Mouse (Mus musculus): ENCODE data around the gene Utp20.
A peak's percentile ranks its signal among the peaks of the same experiment; 100 is the strongest.
"Not testable (repeated sequence)": the region's sequence is repeated elsewhere in the genome, so short reads cannot be mapped to it uniquely, and the experiment has no call there.

Utp20 gene

GRCm38 (mm10) chr10:88783941-88784340 lies 42.7 kb downstream of the Utp20 start:
- no peak for DNase-seq (ENCODE audit: low spot score in 2 of 2)

- not testable (repeated sequence) for DNase-seq (ENCODE audit: low spot score in 2 of 2)
Observed at GRCm38 (mm10) chr10:88783135-88783534, 43.5 kb downstream of the Utp20 start.

GRCm38 (mm10) chr10:88780716-88781115 lies 45.9 kb downstream of the Utp20 start:
- no peak for DNase-seq (ENCODE audit: low spot score in 2 of 2)

GRCm38 (mm10) chr10:88776206-88776605 lies 50.4 kb downstream of the Utp20 start:
- DNase-seq (ENCODE audit: low spot score in 2 of 2) = no peak

GRCm38 (mm10) chr10:88772965-88773364 lies 53.6 kb downstream of the Utp20 start:
- DNase-seq (ENCODE audit: low spot score in 2 of 2) = not testable (repeated sequence)

- DNase-seq (ENCODE audit: low spot score in 2 of 2) = no peak
Observed at GRCm38 (mm10) chr10:88769676-88770075, 56.9 kb downstream of the Utp20 start.

- DNase-seq (ENCODE audit: low spot score in 2 of 2) = no peak
Observed at GRCm38 (mm10) chr10:88768961-88769360, 57.6 kb downstream of the Utp20 start.

- DNase-seq (ENCODE audit: low spot score in 2 of 2) = no peak
Observed at GRCm38 (mm10) chr10:88765431-88766142, 61.0 kb downstream of the Utp20 start.

- no peak for DNase-seq (ENCODE audit: low spot score in 2 of 2)
Observed at GRCm38 (mm10) chr10:88761524-88762212, 64.9 kb downstream of the Utp20 start.

GRCm38 (mm10) chr10:88741426-88741825 lies 85.2 kb downstream of the Utp20 start:
- no peak for DNase-seq (ENCODE audit: low spot score in 2 of 2)

GRCm38 (mm10) chr10:88740781-88741180 lies 85.8 kb downstream of the Utp20 start:
- DNase-seq (ENCODE audit: low spot score in 2 of 2) = no peak

GRCm38 (mm10) chr10:88739818-88740217 lies 86.8 kb downstream of the Utp20 start:
- no peak for DNase-seq (ENCODE audit: low spot score in 2 of 2)

- not testable (repeated sequence) for DNase-seq (ENCODE audit: low spot score in 2 of 2)
Observed at GRCm38 (mm10) chr10:88739074-88739473, 87.5 kb downstream of the Utp20 start.

- no peak for DNase-seq (ENCODE audit: low spot score in 2 of 2)
Observed at GRCm38 (mm10) chr10:88732309-88732622, 94.3 kb downstream of the Utp20 start.

- DNase-seq (ENCODE audit: low spot score in 2 of 2) = no peak
Observed at GRCm38 (mm10) chr10:88731496-88732308, 94.9 kb downstream of the Utp20 start.

- peak; percentile 83 to 90 for DNase-seq (ENCODE audit: low spot score in 2 of 2)
Observed at GRCm38 (mm10) chr10:88730571-88731495, 95.8 kb downstream of the Utp20 start, which contains the start of gene Arl1. Gene Arl1, plus strand, starts transcription at chr10:88730858.

GRCm38 (mm10) chr10:88728166-88728565 lies 98.4 kb downstream of the Utp20 start:
- no peak for DNase-seq (ENCODE audit: low spot score in 2 of 2)

GRCm38 (mm10) chr10:88727128-88727527 lies 99.5 kb downstream of the Utp20 start:
- peak; percentile 25 to 32 for DNase-seq (ENCODE audit: low spot score in 2 of 2)

GRCm38 (mm10) chr10:88725343-88725742 lies 101.3 kb downstream of the Utp20 start:
- DNase-seq (ENCODE audit: low spot score in 2 of 2) = no peak

- no peak for DNase-seq (ENCODE audit: low spot score in 2 of 2)
Observed at GRCm38 (mm10) chr10:88719618-88720017, 107.0 kb downstream of the Utp20 start.

- DNase-seq (ENCODE audit: low spot score in 2 of 2) = no peak
Observed at GRCm38 (mm10) chr10:88717756-88718025, 108.9 kb downstream of the Utp20 start.
